Mouse (Mus musculus) olfactory bulb, adult 2 months (tissue): ENCODE measurements around the gene Agps.

Source experiments
- CTCF ChIP-seq: fragments of 200-500 bp; IDR thresholded peaks from 2 replicates; pipeline ENCODE4 v1.5.1; 2012; ENCODE audit warnings: low read depth, mild to moderate bottlenecking, low read length, moderate library complexity; ENCODE audit not compliant: insufficient read depth
- POLR2A ChIP-seq: fragments of 200-500 bp; IDR thresholded peaks from 2 replicates; pipeline ENCODE4 v1.6.1; 2012; ENCODE audit warnings: mild to moderate bottlenecking, low read depth, low read length, moderate library complexity; ENCODE audit not compliant: insufficient read depth

- no peak for TF ChIP-seq CTCF
- no peak for TF ChIP-seq POLR2A
Measured at GRCm38 (mm10) chr2:75955709-75956108, 123.7 kb downstream of the Agps start.
